Mouse (Mus musculus): ENCODE results near the gene Ube2o. TPM values are rescaled to one million over a fixed set of nuclear protein-coding genes. Genes with fewer than 3 reads are reported as not detected.
A peak's percentile ranks its signal among the peaks of the same experiment; 100 is the strongest.

The Ube2o gene
- polyA plus RNA-seq, 1 experiment from 2014 or later, result 17.1 TPM

GRCm38 (mm10) chr11:116538142-116538735 is 43.0 kb downstream of the Ube2o start:
- peaks cover 14% of the 10 kb centered on the region for H3K27me3 ChIP-seq (replicated peaks; ENCODE audit: control insufficient read depth, insufficient read depth, low read length)
- H3K27ac ChIP-seq (ENCODE audit: low read length), result no peak overlapping the region
- H3K9ac ChIP-seq (replicated peaks; ENCODE audit: low read depth, low read length), result no peak overlapping the region
- H3K36me3 ChIP-seq (ENCODE audit: control insufficient read depth, insufficient read depth), result peaks cover 26% of the 10 kb centered on the region
- H3K4me3 ChIP-seq (replicated peaks; ENCODE audit: low read length), result no peak overlapping the region
- no peak overlapping the region for H3K4me2 ChIP-seq (ENCODE audit: low read length)
- H3K9me3 ChIP-seq (ENCODE audit: control insufficient read depth, low read length), result no peaks in the 10 kb centered on the region
- WGBS, result 88% methylated on average over 12 of the region's 12 CpGs
- H3K4me1 ChIP-seq (replicated peaks; ENCODE audit: control insufficient read depth, insufficient read depth, low read length), result peaks cover 9% of the 10 kb centered on the region
- no peak for ATAC-seq

GRCm38 (mm10) chr11:116537388-116537787 is 43.9 kb downstream of the Ube2o start:
- 79% methylated on average over 5 of the region's 5 CpGs for WGBS
- peaks cover 18% of the 10 kb centered on the region for H3K4me1 ChIP-seq (replicated peaks; ENCODE audit: control insufficient read depth, insufficient read depth, low read length)
- no peak overlapping the region for H3K27ac ChIP-seq (ENCODE audit: low read length)
- H3K36me3 ChIP-seq (ENCODE audit: control insufficient read depth, insufficient read depth), result peaks cover 22% of the 10 kb centered on the region
- no peak overlapping the region for H3K9ac ChIP-seq (replicated peaks; ENCODE audit: low read depth, low read length)
- no peaks in the 10 kb centered on the region for H3K9me3 ChIP-seq (ENCODE audit: control insufficient read depth, low read length)
- H3K4me3 ChIP-seq (replicated peaks; ENCODE audit: low read length), result no peak overlapping the region
- no peak for ATAC-seq
- H3K27me3 ChIP-seq (replicated peaks; ENCODE audit: control insufficient read depth, insufficient read depth, low read length), result peaks cover 22% of the 10 kb centered on the region
- H3K4me2 ChIP-seq (ENCODE audit: low read length), result no peak overlapping the region

DNA sequence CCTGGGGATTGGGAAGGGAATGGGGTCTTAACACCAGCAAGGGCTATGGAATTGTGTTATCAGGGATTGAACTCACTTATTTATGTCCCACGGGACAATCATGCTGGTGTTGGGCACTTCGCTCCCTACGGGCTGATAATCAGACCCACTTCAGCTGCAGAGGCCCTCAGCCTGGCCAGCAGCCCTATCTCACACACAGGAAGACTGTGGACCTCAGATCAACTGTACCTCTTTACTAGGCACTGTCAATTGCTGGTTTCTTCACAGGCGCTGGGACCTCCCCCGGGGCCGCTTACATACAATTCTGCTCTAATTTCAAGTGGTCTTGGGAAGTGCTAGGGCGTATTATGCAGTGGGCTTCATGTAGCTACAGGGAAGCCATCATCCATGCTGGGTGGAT is 44.6 kb downstream of the Ube2o start:
- no peaks in the 10 kb centered on the region for H3K9me3 ChIP-seq (ENCODE audit: control insufficient read depth, low read length)
- H3K9ac ChIP-seq (replicated peaks; ENCODE audit: low read depth, low read length), result no peak overlapping the region
- no peak for ATAC-seq
- peaks cover 25% of the 10 kb centered on the region for H3K27me3 ChIP-seq (replicated peaks; ENCODE audit: control insufficient read depth, insufficient read depth, low read length)
- 92% methylated on average over 7 of the region's 7 CpGs for WGBS
- H3K4me2 ChIP-seq (ENCODE audit: low read length), result no peak overlapping the region
- H3K27ac ChIP-seq (ENCODE audit: low read length), result no peak overlapping the region
- H3K4me3 ChIP-seq (replicated peaks; ENCODE audit: low read length), result no peak overlapping the region
- peaks cover 25% of the 10 kb centered on the region for H3K4me1 ChIP-seq (replicated peaks; ENCODE audit: control insufficient read depth, insufficient read depth, low read length)
- peaks cover 18% of the 10 kb centered on the region for H3K36me3 ChIP-seq (ENCODE audit: control insufficient read depth, insufficient read depth)

GRCm38 (mm10) chr11:116534154-116534865 is 46.9 kb downstream of the Ube2o start:
- Histone ChIP-seq H3K9me3 (ENCODE audit: control insufficient read depth, low read length) (no peaks in the 10 kb centered on the region), H3K27ac (ENCODE audit: low read length) (no peak overlapping the region), H3K36me3 (ENCODE audit: control insufficient read depth, insufficient read depth) (peaks cover 8% of the 10 kb centered on the region), H3K4me1 (replicated peaks; ENCODE audit: control insufficient read depth, insufficient read depth, low read length) (peaks cover 41% of the 10 kb centered on the region), H3K27me3 (replicated peaks; ENCODE audit: control insufficient read depth, insufficient read depth, low read length) (peaks cover 44% of the 10 kb centered on the region), H3K4me2 (ENCODE audit: low read length) (peak overlapping the region; percentile 92), H3K9ac (replicated peaks; ENCODE audit: low read depth, low read length) (no peak overlapping the region), H3K4me3 (replicated peaks; ENCODE audit: low read length) (peak overlapping the region; percentile 49)
- 19% methylated on average over 20 of the region's 20 CpGs for WGBS
- ATAC-seq, result peak; percentile 41

GRCm38 (mm10) chr11:116533341-116534153 is 47.7 kb downstream of the Ube2o start:
- Histone ChIP-seq H3K4me1 (replicated peaks; ENCODE audit: control insufficient read depth, insufficient read depth, low read length) (peaks cover 41% of the 10 kb centered on the region), H3K9me3 (ENCODE audit: control insufficient read depth, low read length) (no peaks in the 10 kb centered on the region), H3K4me3 (replicated peaks; ENCODE audit: low read length) (peak overlapping the region; percentile 49), H3K27me3 (replicated peaks; ENCODE audit: control insufficient read depth, insufficient read depth, low read length) (peaks cover 44% of the 10 kb centered on the region), H3K36me3 (ENCODE audit: control insufficient read depth, insufficient read depth) (peaks cover under 1% of the 10 kb centered on the region; the same call in 1 of the 2 replicates), H3K27ac (ENCODE audit: low read length) (no peak overlapping the region), H3K4me2 (ENCODE audit: low read length) (peak overlapping the region; percentile 92), H3K9ac (replicated peaks; ENCODE audit: low read depth, low read length) (peak overlapping the region; percentile 50; the same call in 1 of the 2 replicates)
- ATAC-seq, result peak; percentile 11; the same call in 1 of the 2 replicates
- 1% methylated on average over 63 of the region's 63 CpGs for WGBS

DNA sequence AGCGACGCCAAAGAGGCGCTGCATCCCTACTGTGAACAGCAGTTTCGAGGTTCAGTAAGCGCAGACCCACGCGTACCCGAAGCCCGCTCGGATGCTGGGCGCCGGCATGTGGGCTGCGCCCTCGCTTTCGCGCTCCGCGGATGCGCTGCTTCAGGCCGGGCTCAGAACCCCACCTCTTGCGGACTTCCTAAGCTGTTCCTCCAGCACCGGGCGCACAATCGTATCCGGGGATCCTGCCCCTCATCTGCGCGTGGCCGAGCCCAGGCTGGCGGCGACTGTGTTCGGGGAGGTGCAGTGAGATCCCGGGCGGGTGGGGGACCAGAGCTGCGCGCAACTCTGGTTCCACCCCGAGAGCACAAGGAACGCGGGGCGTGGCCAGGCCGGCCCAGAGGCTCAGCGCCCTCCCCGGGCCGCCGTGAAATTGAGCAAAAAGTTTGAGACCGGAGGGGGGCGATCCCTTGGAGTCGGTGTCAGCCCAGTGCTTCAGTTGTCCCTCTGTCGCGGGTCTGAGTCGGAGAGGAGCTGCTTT is 48.4 kb downstream of the Ube2o start:
- Histone ChIP-seq H3K9me3 (ENCODE audit: control insufficient read depth, low read length) (no peaks in the 10 kb centered on the region), H3K27ac (ENCODE audit: low read length) (no peak overlapping the region), H3K4me2 (ENCODE audit: low read length) (peak overlapping the region; percentile 92), H3K27me3 (replicated peaks; ENCODE audit: control insufficient read depth, insufficient read depth, low read length) (peaks cover 44% of the 10 kb centered on the region), H3K36me3 (ENCODE audit: control insufficient read depth, insufficient read depth) (no peaks in the 10 kb centered on the region), H3K4me3 (replicated peaks; ENCODE audit: low read length) (peak overlapping the region; percentile 49), H3K9ac (replicated peaks; ENCODE audit: low read depth, low read length) (peak overlapping the region; percentile 50), H3K4me1 (replicated peaks; ENCODE audit: control insufficient read depth, insufficient read depth, low read length) (peaks cover 41% of the 10 kb centered on the region)
- peak; percentile 32 for ATAC-seq
- WGBS, result under 1% methylated on average over 50 of the region's 50 CpGs

DNA sequence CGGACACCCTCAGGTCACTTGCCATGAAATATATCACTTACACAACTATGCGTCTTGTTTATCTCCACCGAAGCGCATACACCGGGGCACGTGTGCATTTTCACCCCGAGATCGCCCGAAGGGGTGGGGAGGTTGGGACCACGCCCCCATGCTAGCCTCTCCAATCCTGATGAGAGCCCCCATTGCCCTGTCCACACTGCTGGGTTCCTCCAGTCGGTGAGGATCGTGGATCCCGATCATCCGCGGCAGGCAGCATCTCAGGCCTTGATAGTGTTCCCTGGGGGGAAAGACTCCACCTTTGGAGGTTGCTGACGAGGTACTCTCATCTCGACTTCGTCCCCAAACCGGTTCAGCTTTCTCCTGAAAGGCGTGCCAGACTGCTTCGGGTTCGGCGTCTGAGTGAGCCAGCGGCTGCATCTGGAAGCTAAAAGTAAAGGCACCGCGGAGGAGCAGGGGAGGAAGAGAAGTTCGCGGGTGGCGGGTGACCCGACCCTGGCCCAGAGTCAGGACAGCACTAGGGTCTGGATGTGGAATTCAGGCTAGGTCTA is 48.9 kb downstream of the Ube2o start:
- Histone ChIP-seq H3K9me3 (ENCODE audit: control insufficient read depth, low read length) (no peaks in the 10 kb centered on the region), H3K9ac (replicated peaks; ENCODE audit: low read depth, low read length) (peak overlapping the region; percentile 50), H3K4me3 (replicated peaks; ENCODE audit: low read length) (peak overlapping the region; percentile 49), H3K4me2 (ENCODE audit: low read length) (peak overlapping the region; percentile 92), H3K4me1 (replicated peaks; ENCODE audit: control insufficient read depth, insufficient read depth, low read length) (peaks cover 41% of the 10 kb centered on the region), H3K36me3 (ENCODE audit: control insufficient read depth, insufficient read depth) (no peaks in the 10 kb centered on the region), H3K27me3 (replicated peaks; ENCODE audit: control insufficient read depth, insufficient read depth, low read length) (peaks cover 44% of the 10 kb centered on the region), H3K27ac (ENCODE audit: low read length) (no peak overlapping the region)
- WGBS, result under 1% methylated on average over 30 of the region's 30 CpGs
- no peak; the same call in 1 of the 2 replicates for ATAC-seq

- 2% methylated on average over 48 of the region's 48 CpGs for WGBS
- H3K4me3 ChIP-seq (replicated peaks; ENCODE audit: low read length), result peak overlapping the region; percentile 49
- H3K9ac ChIP-seq (replicated peaks; ENCODE audit: low read depth, low read length), result 0 out of 2 replicates have a peak overlapping the region, but pooled peaks have one; percentile 17
- H3K36me3 ChIP-seq (ENCODE audit: control insufficient read depth, insufficient read depth), result no peaks in the 10 kb centered on the region
- no peak for ATAC-seq
- H3K4me2 ChIP-seq (ENCODE audit: low read length), result peak overlapping the region; percentile 92
- peaks cover 41% of the 10 kb centered on the region for H3K4me1 ChIP-seq (replicated peaks; ENCODE audit: control insufficient read depth, insufficient read depth, low read length)
- H3K9me3 ChIP-seq (ENCODE audit: control insufficient read depth, low read length), result no peaks in the 10 kb centered on the region
- no peak overlapping the region for H3K27ac ChIP-seq (ENCODE audit: low read length)
- H3K27me3 ChIP-seq (replicated peaks; ENCODE audit: control insufficient read depth, insufficient read depth, low read length), result peaks cover 44% of the 10 kb centered on the region
These were observed 49.7 kb downstream of the Ube2o start for GRCm38 (mm10) chr11:116531371-116532191.
